Comparison of ENCODE assay signal across 19 mouse cellular contexts in the genomic region with DNA sequence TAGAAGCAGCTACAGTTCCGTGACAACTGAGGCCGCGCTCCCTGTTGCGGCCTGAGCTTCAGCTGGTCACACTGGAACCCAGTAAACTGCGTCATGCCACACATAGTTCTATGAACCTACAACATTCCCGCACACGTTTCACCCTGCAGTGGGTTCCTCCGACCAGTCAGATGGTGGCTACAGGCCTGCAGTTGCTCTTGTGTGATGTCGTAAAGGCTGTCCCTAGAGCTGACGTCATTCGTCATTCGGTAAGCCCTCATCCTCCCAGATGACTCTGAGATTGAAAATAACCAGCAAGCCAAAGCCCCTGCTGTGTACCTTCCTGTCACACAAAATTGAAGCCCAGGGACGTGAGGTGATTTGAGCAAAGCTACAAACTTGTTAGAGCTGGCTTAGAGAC.
DNase-seq lines count a peak whose midpoint lies in the region; ATAC-seq lines count a peak whose summit lies in the region.
"Had no signal": no experiment of that assay in that cellular context is flagged by ENCODE, and none has a peak within 500 bp of the region (broad histone marks: within the 10 kb centered on the region; RNA-seq: fewer than 3 reads in every experiment).

No protein-coding gene starts in this region.

- H3K4me3 ChIP-seq in heart, embryonic 15.5 days: no peak overlapping the region
- no peak overlapping the region for H3K4me3 ChIP-seq in lung, embryonic 16.5 days (ENCODE audit: low read length)
- H3K4me3 ChIP-seq in limb, embryonic 13.5 days: no peak overlapping the region
- H3K4me3 ChIP-seq: forebrain, embryonic 15.5 days; hindbrain, embryonic 15.5 days; intestine, embryonic 15.5 days; liver, embryonic 15.5 days; megakaryocyte, embryonic 14.5 days; neural tube, embryonic 13.5 days had no signal

- no peak for ATAC-seq in heart, embryonic 15.5 days (replicated peaks; ENCODE audit: insufficient number of reproducible peaks, insufficient read depth, low FRiP score, low read depth)
- no peak for ATAC-seq in lung, embryonic 16.5 days (ENCODE audit: low read depth)
- ATAC-seq in limb, embryonic 13.5 days (ENCODE audit: low FRiP score, low read depth): peak; percentile 53
- ATAC-seq: forebrain, embryonic 15.5 days; intestine, embryonic 15.5 days had no signal

- 65% methylated on average over 13 of the region's 13 CpGs for WGBS in heart, embryonic 15.5 days
- WGBS in lung, embryonic 16.5 days: 69% methylated on average over 13 of the region's 13 CpGs
- WGBS in limb, embryonic 13.5 days: 50% methylated on average over 13 of the region's 13 CpGs

- no peak overlapping the region for H3K9ac ChIP-seq in heart, embryonic 15.5 days
- peak overlapping the region; percentile 25; the same call in 1 of the 2 replicates for H3K9ac ChIP-seq in lung, embryonic 16.5 days (ENCODE audit: low read length)
- H3K9ac ChIP-seq in limb, embryonic 13.5 days: no peak overlapping the region
- H3K9ac ChIP-seq: forebrain, embryonic 15.5 days; hindbrain, embryonic 15.5 days; intestine, embryonic 15.5 days; liver, embryonic 15.5 days; neural tube, embryonic 13.5 days had no signal

- no peaks in the 10 kb centered on the region for H3K36me3 ChIP-seq in heart, embryonic 15.5 days
- H3K36me3 ChIP-seq in lung, embryonic 16.5 days (ENCODE audit: control insufficient read depth, insufficient read depth, low read length): no peaks in the 10 kb centered on the region
- H3K36me3 ChIP-seq in limb, embryonic 13.5 days: no peaks in the 10 kb centered on the region
- H3K36me3 ChIP-seq: forebrain, embryonic 15.5 days; hindbrain, embryonic 15.5 days; intestine, embryonic 15.5 days; liver, embryonic 15.5 days; neural tube, embryonic 13.5 days had no signal

- intact Hi-C loops in heart, postnatal 25 days (cut with DNase I): no loop called here

- peaks cover 32% of the 10 kb centered on the region for H3K4me1 ChIP-seq in heart, embryonic 15.5 days (replicated peaks)
- H3K4me1 ChIP-seq in lung, embryonic 16.5 days (replicated peaks; ENCODE audit: control insufficient read depth, insufficient read depth, low read length): peaks cover 31% of the 10 kb centered on the region
- peaks cover 25% of the 10 kb centered on the region for H3K4me1 ChIP-seq in limb, embryonic 13.5 days
- H3K4me1 ChIP-seq: forebrain, embryonic 15.5 days; hindbrain, embryonic 15.5 days; intestine, embryonic 15.5 days had no signal

- H3K27me3 ChIP-seq in heart, embryonic 15.5 days: no peaks in the 10 kb centered on the region
- H3K27me3 ChIP-seq in lung, embryonic 16.5 days (ENCODE audit: control insufficient read depth, insufficient read depth, low read depth, low read length): no peaks in the 10 kb centered on the region
- H3K27me3 ChIP-seq in limb, embryonic 13.5 days: no peaks in the 10 kb centered on the region
- H3K27me3 ChIP-seq: forebrain, embryonic 15.5 days; hindbrain, embryonic 15.5 days; intestine, embryonic 15.5 days; liver, embryonic 15.5 days; neural tube, embryonic 13.5 days had no signal

- H3K27ac ChIP-seq in heart, embryonic 15.5 days: peak overlapping the region; percentile 77
- no peak overlapping the region for H3K27ac ChIP-seq in lung, embryonic 16.5 days (ENCODE audit: low read length)
- peak overlapping the region; percentile 58; the same call in 1 of the 2 replicates for H3K27ac ChIP-seq in limb, embryonic 13.5 days
- H3K27ac ChIP-seq: forebrain, embryonic 15.5 days; hindbrain, embryonic 15.5 days; intestine, embryonic 15.5 days; liver, embryonic 15.5 days; neural tube, embryonic 13.5 days had no signal

- H3K9me3 ChIP-seq in heart, embryonic 15.5 days (replicated peaks): no peaks in the 10 kb centered on the region
- H3K9me3 ChIP-seq in lung, embryonic 16.5 days (ENCODE audit: control insufficient read depth, low read length): no peaks in the 10 kb centered on the region
- no peaks in the 10 kb centered on the region for H3K9me3 ChIP-seq in limb, embryonic 13.5 days
- H3K9me3 ChIP-seq: forebrain, embryonic 15.5 days; hindbrain, embryonic 15.5 days; intestine, embryonic 15.5 days; liver, embryonic 15.5 days; megakaryocyte, embryonic 14.5 days; neural tube, embryonic 13.5 days had no signal

- DNase-seq in embryo, embryonic 10.5 days (ENCODE audit: low spot score): peak; percentile 12
- no peak for DNase-seq in embryo, embryonic 11 days
- no peak for DNase-seq in heart, postnatal 25 days (ENCODE audit: low spot score)
- DNase-seq in lung, postnatal 25 days (ENCODE audit: low spot score): no peak
- no peak for DNase-seq in right cerebral cortex, postnatal 10 days (ENCODE audit: low spot score in 2 of 2)
- DNase-seq: adrenal gland, adult 8-10 months; cerebellum, adult 9-11 months; lung, postnatal 10 days; midbrain, embryonic 14.5 days; right cerebral cortex, adult 18-20 months had no signal

- no peak overlapping the region for H3K4me2 ChIP-seq in heart, embryonic 15.5 days
- no peak overlapping the region for H3K4me2 ChIP-seq in lung, embryonic 16.5 days (ENCODE audit: low read depth, low read length)
- H3K4me2 ChIP-seq in limb, embryonic 13.5 days (replicated peaks): no peak overlapping the region
- H3K4me2 ChIP-seq: forebrain, embryonic 15.5 days; hindbrain, embryonic 15.5 days; intestine, embryonic 15.5 days; liver, embryonic 15.5 days; neural tube, embryonic 13.5 days had no signal
